Mouse (Mus musculus): ENCODE measurements around the gene Abcc12. TPM values are rescaled to one million over a fixed set of nuclear protein-coding genes. Genes with fewer than 3 reads are reported as not detected.

Gene Abcc12
- total and polyA plus RNA-seq, 3 experiments, result not detected

DNA sequence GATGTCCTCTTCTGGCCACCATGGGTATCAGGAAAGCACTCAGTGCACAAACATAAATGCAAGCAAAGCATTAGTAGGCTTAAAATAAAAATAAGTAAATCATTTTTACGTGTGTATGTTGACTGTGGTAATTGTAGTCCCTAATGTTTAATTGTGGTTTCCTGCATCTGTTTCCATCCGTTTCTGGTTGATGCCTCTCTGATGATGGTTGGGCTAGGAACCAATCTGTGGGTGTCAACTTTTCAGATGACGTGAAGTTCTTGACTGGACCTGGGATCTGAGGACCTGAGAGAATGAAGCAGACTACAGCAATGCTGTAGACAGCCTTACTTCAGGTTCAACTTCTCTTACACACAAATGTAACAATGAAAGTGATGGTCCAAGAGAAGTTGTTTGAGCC is 24.2 kb upstream of the Abcc12 start:
- H3K4me2 ChIP-seq (ENCODE audit: insufficient read depth, low read depth, poor library complexity, severe bottlenecking), result no peak overlapping the region
- H3K9me3 ChIP-seq (replicated peaks; ENCODE audit: low read length), result peaks cover 3% of the 10 kb centered on the region
- no peak overlapping the region for H3K9ac ChIP-seq (ENCODE audit: insufficient read depth, low read depth)
- no peak overlapping the region for H3K4me3 ChIP-seq (replicated peaks in 1 of 3; ENCODE audit: low read depth in 2 of 3, low read length in 2 of 3, poor library complexity in 1 of 3)
- H3K79me2 ChIP-seq (replicated peaks; ENCODE audit: control insufficient read depth, extremely low read depth, insufficient read depth, poor library complexity, severe bottlenecking), result no peaks in the 10 kb centered on the region
- H3K36me3 ChIP-seq (replicated peaks in 1 of 2; ENCODE audit: control insufficient read depth in 1 of 2, insufficient read depth in 1 of 2, low read length in 1 of 2), result no peaks in the 10 kb centered on the region
- dilution Hi-C loops (cut with MboI; ENCODE audit: extremely low pct_ligation_motif_present, extremely low pct_unique_long_range_greater_than_20kb, low sequenced_read_pairs) (no loop called here), in situ Hi-C loops (cut with MboI; ENCODE audit: low pct_ligation_motif_present, low pct_unique_long_range_greater_than_20kb, low sequenced_read_pairs) (no loop called here)
- no peak overlapping the region for H3K27ac ChIP-seq (ENCODE audit: insufficient read depth, low read depth)
- DNase-seq (ENCODE audit: extremely low read depth), result no peak
- no peak for TF ChIP-seq POLR2A (IDR thresholded peaks at IDR 0.05; ENCODE audit: low read depth, low read length)
- TF ChIP-seq MAX (IDR thresholded peaks at IDR 0.05; ENCODE audit: low read length), result no peak
- TF ChIP-seq BHLHE40 (IDR thresholded peaks at IDR 0.05; ENCODE audit: low read depth, low read length), result no peak
- TF ChIP-seq PAX5 (IDR thresholded peaks at IDR 0.05; ENCODE audit: low read length), result no peak
- TF ChIP-seq USF1 (IDR thresholded peaks at IDR 0.05; ENCODE audit: low read depth, low read length), result no peak
- no peak for TF ChIP-seq MEF2A (IDR thresholded peaks at IDR 0.05; ENCODE audit: borderline replicate concordance, low read depth, low read length)
- no peak for TF ChIP-seq NRF1 (IDR thresholded peaks at IDR 0.05; ENCODE audit: low read depth, low read length)
- no peak for TF ChIP-seq HCFC1 (IDR thresholded peaks at IDR 0.05; ENCODE audit: low read depth, low read length)
- TF ChIP-seq ZMIZ1 (IDR thresholded peaks at IDR 0.05; ENCODE audit: low read depth, low read length), result no peak
- H3K27me3 ChIP-seq (replicated peaks), result no peaks in the 10 kb centered on the region
- no peaks in the 10 kb centered on the region for H3K4me1 ChIP-seq (ENCODE audit: control insufficient read depth in 1 of 2, insufficient read depth in 2 of 2)

DNA sequence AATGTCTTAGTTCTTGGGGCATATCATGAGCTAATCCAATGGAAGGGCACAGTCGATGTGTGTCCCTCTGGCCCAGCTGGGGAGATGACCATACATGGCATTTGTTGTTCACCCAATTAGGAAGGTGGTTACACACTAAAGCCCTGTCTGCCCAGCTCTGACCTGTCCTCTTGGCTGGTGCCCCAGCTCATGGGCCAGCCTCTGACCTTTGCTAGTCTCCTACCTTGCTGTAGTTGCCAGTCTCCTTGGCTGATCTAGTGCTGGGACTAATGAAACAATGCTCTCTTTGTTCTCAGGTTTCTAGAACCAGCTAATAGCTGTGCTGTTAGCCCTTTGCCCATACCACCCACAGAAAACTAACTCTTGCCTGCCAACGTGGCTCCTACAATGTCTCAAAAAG is 22.7 kb upstream of the Abcc12 start:
- Histone ChIP-seq H3K4me1 (ENCODE audit: control insufficient read depth in 1 of 2, insufficient read depth in 2 of 2) (no peaks in the 10 kb centered on the region), H3K4me2 (ENCODE audit: insufficient read depth, low read depth, poor library complexity, severe bottlenecking) (no peak overlapping the region), H3K27me3 (replicated peaks) (peaks cover 1% of the 10 kb centered on the region), H3K9ac (ENCODE audit: insufficient read depth, low read depth) (no peak overlapping the region), H3K36me3 (replicated peaks in 1 of 2; ENCODE audit: control insufficient read depth in 1 of 2, insufficient read depth in 1 of 2, low read length in 1 of 2) (no peaks in the 10 kb centered on the region), H3K27ac (ENCODE audit: insufficient read depth, low read depth) (no peak overlapping the region), H3K4me3 (replicated peaks in 1 of 3; ENCODE audit: low read depth in 2 of 3, low read length in 2 of 3, poor library complexity in 1 of 3) (no peak overlapping the region), H3K79me2 (replicated peaks; ENCODE audit: control insufficient read depth, extremely low read depth, insufficient read depth, poor library complexity, severe bottlenecking) (no peaks in the 10 kb centered on the region), H3K9me3 (replicated peaks; ENCODE audit: low read length) (no peaks in the 10 kb centered on the region)
- no peak for DNase-seq (ENCODE audit: extremely low read depth)
- dilution Hi-C loops (cut with MboI; ENCODE audit: extremely low pct_ligation_motif_present, extremely low pct_unique_long_range_greater_than_20kb, low sequenced_read_pairs) (no loop called here), in situ Hi-C loops (cut with MboI; ENCODE audit: low pct_ligation_motif_present, low pct_unique_long_range_greater_than_20kb, low sequenced_read_pairs) (no loop called here)
- no peak for TF ChIP-seq USF2 (conservative IDR thresholded peaks at IDR 0.05; ENCODE audit: low read depth, low read length)
- TF ChIP-seq SIN3A (IDR thresholded peaks at IDR 0.05; ENCODE audit: low read length), result no peak
- no peak for TF ChIP-seq ETS1 (conservative IDR thresholded peaks at IDR 0.05; ENCODE audit: low read depth, low read length)
- TF ChIP-seq GABPA (IDR thresholded peaks at IDR 0.05; ENCODE audit: insufficient replicate concordance, low read depth, low read length), result no peak
- no peak for TF ChIP-seq NELFE (IDR thresholded peaks at IDR 0.05; ENCODE audit: low read depth, low read length)
- TF ChIP-seq BHLHE40 (IDR thresholded peaks at IDR 0.05; ENCODE audit: low read depth, low read length), result no peak
- no peak for TF ChIP-seq ELF1 (IDR thresholded peaks at IDR 0.05; ENCODE audit: low read depth, low read length)
- TF ChIP-seq CHD2 (IDR thresholded peaks at IDR 0.05; ENCODE audit: low read length), result no peak
- no peak for TF ChIP-seq E2F4 (IDR thresholded peaks at IDR 0.05; ENCODE audit: insufficient replicate concordance, low read depth, low read length)
- TF ChIP-seq IRF4 (IDR thresholded peaks at IDR 0.05; ENCODE audit: low read depth, low read length), result no peak
- no peak for TF ChIP-seq MAFK (IDR thresholded peaks at IDR 0.05; ENCODE audit: insufficient replicate concordance, low read length)
- no peak for TF ChIP-seq NRF1 (IDR thresholded peaks at IDR 0.05; ENCODE audit: low read depth, low read length)
- TF ChIP-seq ZC3H11A (IDR thresholded peaks at IDR 0.05; ENCODE audit: low read depth, low read length), result no peak
- no peak for TF ChIP-seq PAX5 (IDR thresholded peaks at IDR 0.05; ENCODE audit: low read length)
- no peak for TF ChIP-seq RAD21 (IDR thresholded peaks at IDR 0.05; ENCODE audit: low read depth, low read length)
- TF ChIP-seq JUN (IDR thresholded peaks at IDR 0.05; ENCODE audit: insufficient read depth, low read depth, low read length), result no peak
- no peak for TF ChIP-seq EP300 (IDR thresholded peaks at IDR 0.05; ENCODE audit: low read length)
- TF ChIP-seq JUND (conservative IDR thresholded peaks at IDR 0.05; ENCODE audit: low read depth, low read length), result no peak
- TF ChIP-seq TCF12 (IDR thresholded peaks at IDR 0.05; ENCODE audit: low read depth, low read length), result no peak
